Mouse (Mus musculus): ENCODE data around the gene Jsrp1.

DNA sequence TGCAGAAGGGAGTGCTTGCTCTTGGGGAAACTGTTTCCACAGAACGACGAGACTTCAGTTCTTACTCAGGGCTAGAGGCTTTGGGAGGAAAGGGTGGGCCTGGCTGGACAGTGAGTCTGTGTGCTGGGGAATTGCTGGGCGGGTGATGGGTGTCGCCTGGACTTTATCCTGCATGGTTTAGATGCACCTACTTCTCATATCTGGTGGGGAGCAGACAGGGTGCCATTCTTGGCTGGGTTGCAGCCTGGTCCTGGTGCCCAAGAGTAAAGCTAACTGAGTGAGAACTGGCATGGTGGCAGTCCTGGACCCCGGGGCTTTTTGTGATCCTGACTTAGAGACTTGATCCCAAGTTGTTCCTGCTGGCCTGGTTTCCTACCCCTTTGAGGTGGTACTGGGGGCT is 43.6 kb upstream of the Jsrp1 start:
- TF ChIP-seq EP300 (IDR thresholded peaks at IDR 0.05), result no peak
- no peak for TF ChIP-seq CTCF (IDR thresholded peaks at IDR 0.05)
